Mouse (Mus musculus) gastrocnemius, postnatal 36 days (tissue): ENCODE results near the gene Aagab. TPM values are rescaled to one million over a fixed set of nuclear protein-coding genes. Genes with fewer than 3 reads are reported as not detected.

ENCODE experiments used
- total RNA-seq, 2 experiments: library from RNA; stranded (reverse); gene quantifications; 2 replicates each; pipeline ENCODE4 v1.2.3; 2021

Gene Aagab
- total RNA-seq, 2 experiments from 2014 or later = 10.9 TPM

Other genes starting within 250 kb of the Aagab start
- 10 to 100 TPM; 13.4 to 15.1 TPM for gene Map2k5, start 224.8 kb upstream of the Aagab start, total RNA-seq
- 10 to 100 TPM; 24.8 to 30.8 TPM for gene 2300009A05Rik, start 203.4 kb upstream of the Aagab start, total RNA-seq
- not detected for gene Iqch, start 167 bp upstream of the Aagab start, total RNA-seq
- 10 to 100 TPM; 46.3 to 56.9 TPM for gene Smad3, start 155.3 kb downstream of the Aagab start, total RNA-seq